Mouse (Mus musculus) ovary, adult 18-20 months (tissue): ENCODE results near the gene Gm37419.
A peak's percentile ranks its signal among the peaks of the same experiment; 100 is the strongest.

Source experiments
- DNase-seq: peaks from one replicate; pipeline ENCODE4 v3.0.0; 2022; ENCODE audit warnings: low spot score, mixed read lengths

Gene Gm37419

GRCm38 (mm10) chr16:23988466-23989208 lies at the start of gene Gm37419, which contains the start of gene Bcl6:
Gene Gm37419 (plus strand): TSS chr16:23988482.
Gene Bcl6 (minus strand): TSS chr16:23988852.
- peak; percentile 79 for DNase-seq

GRCm38 (mm10) chr16:23944801-23945200 lies 43.5 kb upstream of the Gm37419 start:
- no peak for DNase-seq

GRCm38 (mm10) chr16:23947654-23948053 lies 40.6 kb upstream of the Gm37419 start:
- DNase-seq = no peak

- DNase-seq = no peak
These were observed 36.1 kb upstream of the Gm37419 start for GRCm38 (mm10) chr16:23952101-23952727.

- no peak for DNase-seq
These were observed 34.9 kb upstream of the Gm37419 start for GRCm38 (mm10) chr16:23953189-23953958.

- DNase-seq = no peak
These were observed 34.4 kb upstream of the Gm37419 start for GRCm38 (mm10) chr16:23953959-23954260.

GRCm38 (mm10) chr16:23958938-23959337 lies 29.3 kb upstream of the Gm37419 start:
- no peak for DNase-seq

GRCm38 (mm10) chr16:23962401-23962800 lies 25.9 kb upstream of the Gm37419 start:
- no peak for DNase-seq

- DNase-seq = no peak
These were observed 24.2 kb upstream of the Gm37419 start for GRCm38 (mm10) chr16:23963896-23964668.

GRCm38 (mm10) chr16:23964706-23965367 lies 23.4 kb upstream of the Gm37419 start:
- DNase-seq = no peak

GRCm38 (mm10) chr16:23966066-23966465 lies 22.2 kb upstream of the Gm37419 start:
- DNase-seq = no peak

GRCm38 (mm10) chr16:23967301-23967700 lies 21.0 kb upstream of the Gm37419 start:
- no peak for DNase-seq

- DNase-seq = no peak
These were observed 19.4 kb upstream of the Gm37419 start for GRCm38 (mm10) chr16:23968888-23969287.

- no peak for DNase-seq
These were observed 18.4 kb upstream of the Gm37419 start for GRCm38 (mm10) chr16:23969919-23970318.

GRCm38 (mm10) chr16:23972126-23972740 lies 16.0 kb upstream of the Gm37419 start:
- DNase-seq = no peak

GRCm38 (mm10) chr16:23972901-23973300 lies 15.4 kb upstream of the Gm37419 start:
- DNase-seq = no peak

GRCm38 (mm10) chr16:23973635-23974367 lies 14.5 kb upstream of the Gm37419 start:
- no peak for DNase-seq

- DNase-seq = no peak
These were observed 12.1 kb upstream of the Gm37419 start for GRCm38 (mm10) chr16:23976196-23976595.

- no peak for DNase-seq
These were observed 10.6 kb upstream of the Gm37419 start for GRCm38 (mm10) chr16:23977732-23978131.

- no peak for DNase-seq
These were observed 9.8 kb upstream of the Gm37419 start for GRCm38 (mm10) chr16:23978495-23978894.
